Mouse (Mus musculus) kidney, postnatal 4 days (tissue): ENCODE results near the gene Plin4.
A peak's percentile ranks its signal among the peaks of the same experiment; 100 is the strongest.

ENCODE experiments used
- DNase-seq, 2 experiments: peaks; one replicate each; pipeline ENCODE4 v3.0.0; 2021; ENCODE audit warnings: mixed read lengths in 2 of 2

Plin4 gene

GRCm38 (mm10) chr17:56109219-56110051 is at the start of gene Plin4:
Gene Plin4, minus strand, starts transcription at chr17:56109803.
- DNase-seq = no peak

- DNase-seq = peak; percentile 73 to 81
Observed at GRCm38 (mm10) chr17:56153643-56154042, 44.0 kb upstream of the Plin4 start.

GRCm38 (mm10) chr17:56149897-56150296 is 40.3 kb upstream of the Plin4 start:
- no peak for DNase-seq

- DNase-seq = no peak
Observed at GRCm38 (mm10) chr17:56148790-56149618, 39.4 kb upstream of the Plin4 start.

- no peak for DNase-seq
Observed at GRCm38 (mm10) chr17:56148280-56148679, 38.7 kb upstream of the Plin4 start.

GRCm38 (mm10) chr17:56147420-56147819 is 37.8 kb upstream of the Plin4 start:
- DNase-seq = no peak

- DNase-seq = no peak
Observed at GRCm38 (mm10) chr17:56146131-56146530, 36.5 kb upstream of the Plin4 start.

- DNase-seq = no peak
Observed at GRCm38 (mm10) chr17:56144546-56144945, 34.9 kb upstream of the Plin4 start.

GRCm38 (mm10) chr17:56141702-56142605 is 32.4 kb upstream of the Plin4 start:
- DNase-seq = peak; percentile 62 to 63

- DNase-seq = peak; percentile 82
Observed at GRCm38 (mm10) chr17:56139858-56140595, 30.4 kb upstream of the Plin4 start, which contains the start of gene Sema6b. Gene Sema6b, minus strand, starts transcription at chr17:56140343.

- no peak for DNase-seq
Observed at GRCm38 (mm10) chr17:56139355-56139754, 29.8 kb upstream of the Plin4 start.

- peak in 1 of 2 experiments; percentile 39 for DNase-seq
Observed at GRCm38 (mm10) chr17:56137839-56138613, 28.4 kb upstream of the Plin4 start.

- DNase-seq = no peak
Observed at GRCm38 (mm10) chr17:56136558-56136957, 27.0 kb upstream of the Plin4 start.

- peak; percentile 80 to 86 for DNase-seq
Observed at GRCm38 (mm10) chr17:56134463-56134971, 24.9 kb upstream of the Plin4 start.

- peak; percentile 63 to 75 for DNase-seq
Observed at GRCm38 (mm10) chr17:56133457-56134363, 24.1 kb upstream of the Plin4 start.

GRCm38 (mm10) chr17:56132661-56133060 is 23.1 kb upstream of the Plin4 start:
- DNase-seq = peak; percentile 80

- DNase-seq = peak; percentile 85 to 86
Observed at GRCm38 (mm10) chr17:56131814-56132213, 22.2 kb upstream of the Plin4 start.

GRCm38 (mm10) chr17:56131136-56131535 is 21.5 kb upstream of the Plin4 start:
- no peak for DNase-seq

GRCm38 (mm10) chr17:56128246-56128645 is 18.6 kb upstream of the Plin4 start:
- no peak for DNase-seq

- no peak for DNase-seq
Observed at GRCm38 (mm10) chr17:56126175-56126574, 16.6 kb upstream of the Plin4 start.
